Mouse (Mus musculus): ENCODE results near the gene Zdhhc7.

- TF ChIP-seq CTCF (IDR thresholded peaks at IDR 0.05; ENCODE audit: extremely low read depth, insufficient read length, insufficient replicate concordance, low read depth, low read length), result no peak
- no peak for TF ChIP-seq POLR2A (IDR thresholded peaks at IDR 0.05; ENCODE audit: low read depth, low read length)
Measured at GRCm38 (mm10) chr8:120039313-120039919, 61.9 kb downstream of the Zdhhc7 start.

Data from small intestine, adult 2 months (tissue).